Mouse (Mus musculus): Measurements from ENCODE around the gene Slc15a4.

Gene Slc15a4

GRCm38 (mm10) chr5:127546585-127546991, 86.1 kb downstream of the Slc15a4 start:
- no peak for DNase-seq (ENCODE audit: low spot score in 2 of 2)
